Mouse (Mus musculus): ENCODE results near the gene B3galt5. TPM values are rescaled to one million over a fixed set of nuclear protein-coding genes. Genes with fewer than 3 reads are reported as not detected.

B3galt5 gene
- 1.0 TPM in 2 replicates for polyA plus RNA-seq (2014; fragmentation: Nextera tagmentation; extraction: Ambion mirVana)

GRCm38 (mm10) chr16:96235366-96235970, at the start of gene B3galt5:
B3galt5 (plus strand) TSS chr16:96235801.
- no peak within 1 kb of the TSS for H3K9ac ChIP-seq (ENCODE audit: low read depth, low read length)
- H3K27ac ChIP-seq (ENCODE audit: low read depth, low read length): no peak within 1 kb of the TSS
- no peak within 1 kb of the TSS for H3K4me3 ChIP-seq (ENCODE audit: low read depth, low read length)
- DNase-seq (ENCODE audit: low spot score) (peak; percentile 23), ATAC-seq (ENCODE audit: low FRiP score) (no peak)
- no peaks in the 10 kb centered on the region for H3K9me3 ChIP-seq (ENCODE audit: control insufficient read depth, low read length)
- H3K4me2 ChIP-seq (replicated peaks; ENCODE audit: low read depth, low read length): no peak within 1 kb of the TSS
- H3K27me3 ChIP-seq (ENCODE audit: control insufficient read depth, insufficient read depth, low read length): no peaks in the 10 kb centered on the region
- H3K4me1 ChIP-seq (replicated peaks; ENCODE audit: control insufficient read depth, insufficient read depth, low read length): no peaks in the 10 kb centered on the region
- 71% methylated on average over 17 of the region's 17 CpGs for WGBS
- H3K36me3 ChIP-seq (ENCODE audit: control insufficient read depth, insufficient read depth, low read length): no peaks in the 10 kb centered on the region

- no peak for DNase-seq (ENCODE audit: low spot score)
- no peak overlapping the region for H3K27ac ChIP-seq (ENCODE audit: low read depth, low read length)
- H3K9me3 ChIP-seq (ENCODE audit: control insufficient read depth, low read length): no peaks in the 10 kb centered on the region
- H3K27me3 ChIP-seq (ENCODE audit: control insufficient read depth, insufficient read depth, low read length): no peaks in the 10 kb centered on the region
- H3K36me3 ChIP-seq (ENCODE audit: control insufficient read depth, insufficient read depth, low read length): no peaks in the 10 kb centered on the region
- H3K4me1 ChIP-seq (replicated peaks; ENCODE audit: control insufficient read depth, insufficient read depth, low read length): no peaks in the 10 kb centered on the region
- H3K4me3 ChIP-seq (ENCODE audit: low read depth, low read length): no peak overlapping the region
- WGBS: 83% methylated on average over 5 of the region's 5 CpGs
- no peak overlapping the region for H3K9ac ChIP-seq (ENCODE audit: low read depth, low read length)
- ATAC-seq (ENCODE audit: low FRiP score): no peak
- H3K4me2 ChIP-seq (replicated peaks; ENCODE audit: low read depth, low read length): no peak overlapping the region
These were observed 48.0 kb upstream of the B3galt5 start for GRCm38 (mm10) chr16:96187619-96188018.

GRCm38 (mm10) chr16:96191531-96192506, 43.8 kb upstream of the B3galt5 start, which contains the start of gene Lca5l:
Lca5l (minus strand) TSS chr16:96192271.
- Histone ChIP-seq H3K9me3 (ENCODE audit: control insufficient read depth, low read length) (no peaks in the 10 kb centered on the region), H3K4me2 (replicated peaks; ENCODE audit: low read depth, low read length) (peak within 1 kb of the TSS; percentile 75), H3K36me3 (ENCODE audit: control insufficient read depth, insufficient read depth, low read length) (no peaks in the 10 kb centered on the region), H3K4me1 (replicated peaks; ENCODE audit: control insufficient read depth, insufficient read depth, low read length) (no peaks in the 10 kb centered on the region), H3K9ac (ENCODE audit: low read depth, low read length) (peak within 1 kb of the TSS; percentile 59), H3K27ac (ENCODE audit: low read depth, low read length) (no peak within 1 kb of the TSS), H3K4me3 (ENCODE audit: low read depth, low read length) (peak within 1 kb of the TSS; percentile 50), H3K27me3 (ENCODE audit: control insufficient read depth, insufficient read depth, low read length) (no peaks in the 10 kb centered on the region)
- under 1% methylated on average over 75 of the region's 77 CpGs for WGBS
- ATAC-seq (ENCODE audit: low FRiP score) (peak; percentile 97), DNase-seq (ENCODE audit: low spot score) (peak; percentile 100)

- Histone ChIP-seq H3K4me1 (replicated peaks; ENCODE audit: control insufficient read depth, insufficient read depth, low read length) (no peaks in the 10 kb centered on the region), H3K4me3 (ENCODE audit: low read depth, low read length) (peak within 1 kb of the TSS; percentile 6), H3K9me3 (ENCODE audit: control insufficient read depth, low read length) (no peaks in the 10 kb centered on the region), H3K9ac (ENCODE audit: low read depth, low read length) (peak within 1 kb of the TSS; percentile 32), H3K4me2 (replicated peaks; ENCODE audit: low read depth, low read length) (peak within 1 kb of the TSS; percentile 34), H3K36me3 (ENCODE audit: control insufficient read depth, insufficient read depth, low read length) (no peaks in the 10 kb centered on the region), H3K27ac (ENCODE audit: low read depth, low read length) (no peak within 1 kb of the TSS), H3K27me3 (ENCODE audit: control insufficient read depth, insufficient read depth, low read length) (no peaks in the 10 kb centered on the region; the same call in 1 of the 2 replicates)
- whole genome bisulfite sequencing: 11% methylated on average over 20 of the region's 20 CpGs
- ATAC-seq (ENCODE audit: low FRiP score) (peak; percentile 74), DNase-seq (ENCODE audit: low spot score) (peak; percentile 57)
These were observed 35.5 kb upstream of the B3galt5 start, which contains the start of gene Sh3bgr for GRCm38 (mm10) chr16:96199913-96200701. Sh3bgr (plus strand) TSS chr16:96200450.

GRCm38 (mm10) chr16:96200702-96201028, 34.9 kb upstream of the B3galt5 start:
- Histone ChIP-seq H3K9me3 (ENCODE audit: control insufficient read depth, low read length) (no peaks in the 10 kb centered on the region), H3K27ac (ENCODE audit: low read depth, low read length) (no peak overlapping the region), H3K36me3 (ENCODE audit: control insufficient read depth, insufficient read depth, low read length) (no peaks in the 10 kb centered on the region), H3K4me1 (replicated peaks; ENCODE audit: control insufficient read depth, insufficient read depth, low read length) (no peaks in the 10 kb centered on the region), H3K9ac (ENCODE audit: low read depth, low read length) (peak overlapping the region; percentile 32; the same call in 1 of the 2 replicates), H3K4me3 (ENCODE audit: low read depth, low read length) (peak overlapping the region; percentile 6), H3K4me2 (replicated peaks; ENCODE audit: low read depth, low read length) (peak overlapping the region; percentile 34), H3K27me3 (ENCODE audit: control insufficient read depth, insufficient read depth, low read length) (no peaks in the 10 kb centered on the region; the same call in 1 of the 2 replicates)
- ATAC-seq (ENCODE audit: low FRiP score): peak; percentile 2; the same call in 1 of the 2 replicates
- no peak for DNase-seq (ENCODE audit: low spot score)
- 42% methylated on average over 9 of the region's 9 CpGs for WGBS

- DNase-seq (ENCODE audit: low spot score) (no peak), ATAC-seq (ENCODE audit: low FRiP score) (no peak)
- Histone ChIP-seq H3K4me2 (replicated peaks; ENCODE audit: low read depth, low read length) (no peak overlapping the region), H3K36me3 (ENCODE audit: control insufficient read depth, insufficient read depth, low read length) (no peaks in the 10 kb centered on the region), H3K27me3 (ENCODE audit: control insufficient read depth, insufficient read depth, low read length) (no peaks in the 10 kb centered on the region; the same call in 1 of the 2 replicates), H3K4me1 (replicated peaks; ENCODE audit: control insufficient read depth, insufficient read depth, low read length) (no peaks in the 10 kb centered on the region), H3K9me3 (ENCODE audit: control insufficient read depth, low read length) (no peaks in the 10 kb centered on the region), H3K9ac (ENCODE audit: low read depth, low read length) (no peak overlapping the region), H3K4me3 (ENCODE audit: low read depth, low read length) (no peak overlapping the region), H3K27ac (ENCODE audit: low read depth, low read length) (no peak overlapping the region)
- WGBS: 79% methylated on average over 11 of the region's 11 CpGs
These were observed 33.9 kb upstream of the B3galt5 start for GRCm38 (mm10) chr16:96201485-96202232.

- no peak overlapping the region for H3K9ac ChIP-seq (ENCODE audit: low read depth, low read length)
- no peak for ATAC-seq (ENCODE audit: low FRiP score)
- DNase-seq (ENCODE audit: low spot score): no peak
These were observed 25.8 kb upstream of the B3galt5 start for GRCm38 (mm10) chr16:96209789-96210188.

GRCm38 (mm10) chr16:96210856-96211255, 24.7 kb upstream of the B3galt5 start:
- Histone ChIP-seq H3K27me3 (ENCODE audit: control insufficient read depth, insufficient read depth, low read length) (no peaks in the 10 kb centered on the region), H3K9me3 (ENCODE audit: control insufficient read depth, low read length) (no peaks in the 10 kb centered on the region), H3K36me3 (ENCODE audit: control insufficient read depth, insufficient read depth, low read length) (no peaks in the 10 kb centered on the region), H3K4me2 (replicated peaks; ENCODE audit: low read depth, low read length) (no peak overlapping the region), H3K4me3 (ENCODE audit: low read depth, low read length) (no peak overlapping the region), H3K27ac (ENCODE audit: low read depth, low read length) (no peak overlapping the region), H3K4me1 (replicated peaks; ENCODE audit: control insufficient read depth, insufficient read depth, low read length) (no peaks in the 10 kb centered on the region), H3K9ac (ENCODE audit: low read depth, low read length) (no peak overlapping the region)
- WGBS: 88% methylated on average over 7 of the region's 7 CpGs
- DNase-seq (ENCODE audit: low spot score) (no peak), ATAC-seq (ENCODE audit: low FRiP score) (no peak)

More at GRCm38 (mm10) chr16:96209789-96210188, 25.8 kb upstream of the B3galt5 start:
- Histone ChIP-seq H3K4me1 (replicated peaks; ENCODE audit: control insufficient read depth, insufficient read depth, low read length) (no peaks in the 10 kb centered on the region), H3K9me3 (ENCODE audit: control insufficient read depth, low read length) (no peaks in the 10 kb centered on the region), H3K4me3 (ENCODE audit: low read depth, low read length) (no peak overlapping the region), H3K27ac (ENCODE audit: low read depth, low read length) (no peak overlapping the region), H3K36me3 (ENCODE audit: control insufficient read depth, insufficient read depth, low read length) (no peaks in the 10 kb centered on the region), H3K4me2 (replicated peaks; ENCODE audit: low read depth, low read length) (no peak overlapping the region), H3K27me3 (ENCODE audit: control insufficient read depth, insufficient read depth, low read length) (no peaks in the 10 kb centered on the region)
- 77% methylated on average over 10 of the region's 10 CpGs for WGBS
